Mouse (Mus musculus): Measurements from ENCODE around the gene Cacna1d. TPM values are rescaled to one million over a fixed set of nuclear protein-coding genes. Genes with fewer than 3 reads are reported as not detected.

Gene Cacna1d
- total RNA-seq, 2 experiments from 2014 or later, result 51.9 to 52.2 TPM

GRCm38 (mm10) chr14:30439915-30440314, 51.3 kb downstream of the Cacna1d start:
- Histone ChIP-seq H3K4me3 (no peak overlapping the region), H3K27ac (no peak overlapping the region)
- no peak for DNase-seq (ENCODE audit: low spot score in 2 of 2)
- no peak for TF ChIP-seq CTCF (conservative IDR thresholded peaks at IDR 0.05)

GRCm38 (mm10) chr14:30435316-30435715, 55.9 kb downstream of the Cacna1d start:
- H3K27ac ChIP-seq, result no peak overlapping the region
- DNase-seq (ENCODE audit: low spot score in 2 of 2), result no peak
- no peak overlapping the region for H3K4me3 ChIP-seq
- TF ChIP-seq CTCF (conservative IDR thresholded peaks at IDR 0.05), result no peak

- no peak for TF ChIP-seq CTCF (conservative IDR thresholded peaks at IDR 0.05)
- H3K27ac ChIP-seq, result no peak overlapping the region
- DNase-seq (ENCODE audit: low spot score in 2 of 2), result no peak
Measured at GRCm38 (mm10) chr14:30430446-30430845, 60.8 kb downstream of the Cacna1d start.

DNA sequence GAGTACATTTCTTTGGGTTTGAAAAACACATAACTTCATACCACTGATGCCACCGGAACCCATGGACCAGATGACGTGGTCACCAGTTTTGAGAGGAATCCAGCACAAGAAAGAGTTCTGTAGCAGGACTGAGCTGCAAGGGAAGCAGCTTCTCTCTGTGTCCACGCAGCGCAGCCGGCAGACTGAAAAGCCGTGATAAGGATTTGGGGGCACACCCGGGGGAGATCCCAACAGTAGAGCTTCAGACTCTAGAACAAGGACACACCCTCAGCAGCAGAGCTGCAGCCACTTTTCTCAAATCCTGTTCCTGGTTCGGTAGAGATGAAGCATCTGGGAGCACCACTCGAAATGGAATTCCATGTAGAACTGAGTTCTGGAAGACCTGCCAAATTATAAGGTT, 61.2 kb downstream of the Cacna1d start:
- DNase-seq (ENCODE audit: low spot score in 2 of 2), result no peak
- no peak overlapping the region for H3K27ac ChIP-seq
- no peak overlapping the region for H3K4me3 ChIP-seq
- TF ChIP-seq CTCF (conservative IDR thresholded peaks at IDR 0.05), result no peak

More at GRCm38 (mm10) chr14:30430446-30430845, 60.8 kb downstream of the Cacna1d start:
- H3K4me3 ChIP-seq, result no peak overlapping the region

DNA sequence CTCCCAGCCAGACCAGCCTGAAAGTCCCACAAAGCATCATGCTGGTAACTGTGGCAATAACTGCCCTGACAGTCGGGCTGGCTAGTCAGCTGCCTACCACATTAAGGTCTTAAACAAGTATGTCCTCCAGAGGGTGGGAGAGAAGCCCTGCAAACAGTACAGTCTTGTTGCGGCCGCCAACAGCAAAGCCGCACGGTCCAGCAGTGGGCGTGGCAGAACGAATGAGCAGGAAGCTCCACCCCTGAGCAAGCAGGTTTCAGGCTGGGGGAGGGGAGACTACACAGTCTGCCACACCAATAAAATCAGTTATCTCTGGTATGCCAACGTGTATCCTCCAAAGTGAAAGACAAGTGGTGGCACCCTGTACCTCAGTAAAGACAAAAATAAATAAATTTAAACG, 61.6 kb downstream of the Cacna1d start:
- H3K4me3 ChIP-seq, result no peak overlapping the region
- no peak overlapping the region for H3K27ac ChIP-seq
- DNase-seq (ENCODE audit: low spot score in 2 of 2), result no peak
- no peak for TF ChIP-seq CTCF (conservative IDR thresholded peaks at IDR 0.05)

GRCm38 (mm10) chr14:30428757-30429156, 62.5 kb downstream of the Cacna1d start:
- TF ChIP-seq CTCF (conservative IDR thresholded peaks at IDR 0.05), result no peak
- no peak for DNase-seq (ENCODE audit: low spot score in 2 of 2)
- no peak overlapping the region for H3K27ac ChIP-seq
- H3K4me3 ChIP-seq, result no peak overlapping the region

DNA sequence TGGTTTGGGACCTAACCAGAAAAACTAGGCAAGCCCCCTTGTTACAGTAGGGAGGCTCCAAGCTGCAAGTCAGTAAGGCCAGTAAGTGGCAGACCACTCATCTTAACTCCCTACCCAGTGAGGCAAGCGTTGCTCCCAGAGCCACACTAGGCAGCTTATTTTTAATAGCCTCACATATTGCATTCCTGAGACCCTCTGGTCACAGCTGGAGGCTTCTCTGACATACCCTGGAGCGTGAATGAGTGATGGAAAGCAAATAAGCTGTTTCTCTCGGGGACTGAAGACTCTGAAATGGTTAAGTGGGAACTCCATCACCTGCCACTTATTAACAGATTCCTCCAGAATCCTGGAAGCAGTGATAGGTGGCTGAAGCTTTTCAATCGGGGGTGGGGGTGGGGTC, 65.4 kb downstream of the Cacna1d start:
- TF ChIP-seq CTCF (conservative IDR thresholded peaks at IDR 0.05), result no peak
- no peak overlapping the region for H3K4me3 ChIP-seq
- no peak overlapping the region for H3K27ac ChIP-seq
- DNase-seq (ENCODE audit: low spot score in 2 of 2), result no peak

GRCm38 (mm10) chr14:30425175-30425574, 66.1 kb downstream of the Cacna1d start:
- no peak overlapping the region for H3K27ac ChIP-seq
- TF ChIP-seq CTCF (conservative IDR thresholded peaks at IDR 0.05), result no peak
- DNase-seq (ENCODE audit: low spot score in 2 of 2), result no peak
- H3K4me3 ChIP-seq, result no peak overlapping the region

DNA sequence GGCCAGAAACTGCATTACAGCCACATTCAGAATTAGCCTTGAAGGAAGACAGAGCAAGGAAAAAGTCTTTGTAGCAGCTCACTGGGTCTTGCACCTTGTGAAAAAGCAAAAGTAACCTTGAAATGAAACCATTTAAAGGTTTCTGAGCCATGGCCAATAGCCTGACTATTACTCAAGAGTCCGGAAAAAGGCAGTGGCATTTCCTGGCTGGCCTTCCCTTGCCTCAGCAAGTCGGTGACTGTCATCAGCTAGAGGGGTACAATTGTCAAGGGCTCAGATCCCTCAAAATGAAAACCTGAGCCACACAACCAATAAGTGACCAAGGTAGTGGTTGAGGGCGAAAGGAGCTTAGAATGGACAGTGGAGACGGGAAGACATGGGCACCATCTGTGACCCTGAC, 66.6 kb downstream of the Cacna1d start:
- no peak for DNase-seq (ENCODE audit: low spot score in 2 of 2)
- no peak overlapping the region for H3K27ac ChIP-seq
- no peak for TF ChIP-seq CTCF (conservative IDR thresholded peaks at IDR 0.05)
- no peak overlapping the region for H3K4me3 ChIP-seq

DNA sequence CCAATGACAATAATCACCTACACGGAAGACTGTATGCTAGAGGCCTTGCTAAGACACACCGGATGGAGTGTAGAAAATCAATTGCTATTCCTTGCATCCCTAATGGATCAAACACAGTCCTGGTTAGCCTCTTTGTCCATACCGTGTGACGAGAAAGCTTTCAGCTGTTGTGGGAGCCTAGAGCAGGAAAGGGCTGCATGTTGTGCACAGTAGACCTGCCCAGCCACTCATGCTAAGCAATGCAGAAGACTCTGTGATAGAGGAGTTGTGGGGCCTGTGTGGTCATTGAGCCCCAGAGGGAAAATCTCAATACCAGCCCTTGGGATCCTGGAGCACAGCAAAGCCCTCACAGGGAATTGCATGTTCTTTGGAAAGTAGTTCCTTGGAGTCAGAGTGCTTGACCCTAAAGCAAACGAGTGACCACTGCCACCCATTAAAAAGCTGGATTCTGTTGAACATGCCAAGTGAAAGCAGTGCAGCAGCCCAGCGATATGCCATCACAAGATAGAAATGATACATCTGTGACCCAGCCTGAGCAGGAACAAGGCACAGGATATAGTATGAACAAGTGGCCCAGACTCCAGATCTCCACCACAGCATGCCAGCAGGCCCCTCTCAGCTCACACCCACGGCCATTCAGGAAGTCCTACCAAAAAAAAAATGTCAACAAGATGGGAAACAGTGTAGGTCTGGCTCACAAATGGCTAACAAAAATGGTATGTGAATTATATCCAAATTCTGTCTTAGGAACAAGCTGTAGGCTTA, 68.7 kb downstream of the Cacna1d start:
- DNase-seq (ENCODE audit: low spot score in 2 of 2), result no peak
- Histone ChIP-seq H3K27ac (no peak overlapping the region), H3K4me3 (no peak overlapping the region)
- TF ChIP-seq CTCF (conservative IDR thresholded peaks at IDR 0.05), result no peak

DNA sequence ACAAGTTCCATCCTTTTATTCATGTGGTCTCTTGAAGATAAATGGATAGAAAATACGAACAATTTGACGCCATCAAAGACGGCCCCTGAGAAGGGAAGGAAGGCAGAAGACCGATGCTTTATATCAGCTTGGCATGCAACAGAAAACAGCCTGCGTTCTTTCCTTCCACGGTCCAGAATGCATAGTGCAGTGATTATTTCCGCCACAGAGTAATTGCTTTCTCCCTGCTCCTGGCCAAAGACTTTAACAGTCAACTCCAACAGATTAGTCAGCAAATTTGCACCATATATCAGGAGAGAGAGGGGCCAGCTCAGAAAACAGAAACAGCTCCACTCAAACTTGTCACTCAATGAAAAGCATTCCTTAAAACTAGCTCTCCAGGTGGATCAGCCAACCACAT, 71.8 kb downstream of the Cacna1d start:
- TF ChIP-seq CTCF (conservative IDR thresholded peaks at IDR 0.05), result no peak
- no peak overlapping the region for H3K4me3 ChIP-seq
- DNase-seq (ENCODE audit: low spot score in 2 of 2), result no peak
- no peak overlapping the region for H3K27ac ChIP-seq

DNA sequence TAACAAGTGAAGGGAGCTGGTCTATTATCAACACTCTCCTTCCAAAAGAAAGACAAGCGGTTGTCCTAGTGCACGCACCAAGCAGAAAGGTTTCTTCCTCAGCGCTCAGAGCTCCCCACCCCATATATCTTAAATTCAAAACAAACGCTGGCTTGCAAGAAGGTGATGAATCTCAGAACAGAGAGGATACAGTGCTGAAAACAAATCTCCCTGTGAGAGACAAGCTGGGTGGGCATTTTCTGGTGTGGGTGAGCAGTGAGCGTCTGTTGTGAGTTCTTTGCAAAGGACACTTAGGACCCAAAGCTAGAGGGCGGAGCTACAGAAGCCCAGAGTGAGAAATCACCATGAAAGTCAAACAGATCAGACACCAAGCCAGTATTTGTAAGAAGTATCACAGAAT, 72.2 kb downstream of the Cacna1d start:
- no peak for TF ChIP-seq CTCF (conservative IDR thresholded peaks at IDR 0.05)
- no peak overlapping the region for H3K4me3 ChIP-seq
- no peak overlapping the region for H3K27ac ChIP-seq
- no peak for DNase-seq (ENCODE audit: low spot score in 2 of 2)

DNA sequence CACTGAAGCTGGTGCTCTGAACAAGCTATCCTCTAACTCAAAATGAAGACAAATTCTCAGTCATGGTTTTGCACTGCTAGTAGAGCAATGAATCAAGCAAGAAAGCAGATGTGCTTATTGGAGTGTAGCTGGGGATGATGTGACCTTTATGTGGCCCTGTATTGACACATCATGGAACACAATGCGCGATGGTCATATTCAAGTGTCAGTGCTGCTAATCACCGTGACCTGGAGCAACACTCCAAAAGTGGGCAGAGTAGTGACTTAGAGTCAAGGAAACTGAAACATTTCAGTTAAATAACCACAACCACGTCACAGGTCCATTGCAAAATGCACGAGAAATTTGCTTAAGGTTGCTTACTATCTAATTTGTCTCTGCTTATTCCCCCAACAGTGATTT, 75.4 kb downstream of the Cacna1d start:
- no peak overlapping the region for H3K27ac ChIP-seq
- no peak overlapping the region for H3K4me3 ChIP-seq
- TF ChIP-seq CTCF (conservative IDR thresholded peaks at IDR 0.05), result no peak
- no peak for DNase-seq (ENCODE audit: low spot score in 2 of 2)

GRCm38 (mm10) chr14:30414131-30414530, 77.1 kb downstream of the Cacna1d start:
- no peak for DNase-seq (ENCODE audit: low spot score in 2 of 2)
- no peak overlapping the region for H3K4me3 ChIP-seq
- no peak overlapping the region for H3K27ac ChIP-seq
- TF ChIP-seq CTCF (conservative IDR thresholded peaks at IDR 0.05), result no peak

All from layer of hippocampus, adult 2 months (tissue).